Mouse (Mus musculus) C2C12 (cell line): ENCODE results near the gene Ceacam18.

Experiments
- CTCF ChIP-seq: IDR thresholded peaks from one replicate; pipeline ENCODE4 v1.5.1; 2011; ENCODE audit not compliant: control insufficient read depth, insufficient read depth, insufficient read length
- MAX ChIP-seq: IDR thresholded peaks from one replicate; pipeline ENCODE4 v1.6.1; 2011; ENCODE audit warnings: mild to moderate bottlenecking, control low read depth

DNA sequence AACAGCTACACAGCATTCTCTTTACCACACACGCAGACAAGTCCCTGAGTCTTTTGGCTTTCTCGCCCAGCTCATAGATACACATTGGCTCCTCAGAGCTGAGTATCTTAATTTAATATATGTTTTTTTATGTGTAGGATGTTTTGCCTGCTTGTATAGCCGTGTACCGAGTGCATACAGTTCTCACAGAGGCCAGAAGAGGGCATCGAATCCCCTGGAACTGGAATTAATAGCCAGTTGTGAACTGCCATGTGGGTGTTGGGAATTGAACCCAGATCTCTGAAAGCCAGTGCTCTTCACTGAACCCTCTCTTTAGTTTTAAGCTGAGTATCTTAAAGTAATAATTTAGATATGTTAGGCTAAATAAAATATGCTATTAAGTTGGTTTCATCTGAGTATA is 49.7 kb upstream of the Ceacam18 start:
- no peak for TF ChIP-seq CTCF
- no peak for TF ChIP-seq MAX
